10 mouse cellular contexts compared by ENCODE assay signal in genomic region chr15:103482488-103482887, GRCm38 (mm10). TPM values are rescaled to one million over a fixed set of nuclear protein-coding genes. Genes with fewer than 3 reads are reported as not detected.
DNase-seq lines count a peak whose midpoint lies in the region; ATAC-seq and TF ChIP-seq lines count a peak whose summit lies in the region.
"Had no signal": no experiment of that assay in that cellular context is flagged by ENCODE, and none has a peak within 500 bp of the region (broad histone marks: within the 10 kb centered on the region; RNA-seq: fewer than 3 reads in every experiment).

No protein-coding gene starts in this region.

- TF ChIP-seq CTCF in gastrocnemius, adult 2 months (IDR thresholded peaks at IDR 0.05), result peak; percentile 49

- peaks cover 12% of the 10 kb centered on the region for H3K4me1 ChIP-seq in hindbrain, embryonic 15.5 days (replicated peaks)
- H3K4me1 ChIP-seq: embryonic facial prominence, embryonic 15.5 days had no signal

- 0% methylated on average over 1 of the region's 1 CpGs for WGBS in hindbrain, embryonic 15.5 days

- intact Hi-C loops in gastrocnemius, adult 2 months (cut with DNase I), result no loop called here

- DNase-seq in gastrocnemius, adult 2 months, result no peak
- DNase-seq in gastrocnemius, postnatal 4 days (ENCODE audit: low spot score in 2 of 2), result no peak
- peak; percentile 61 for DNase-seq in right cerebral cortex, postnatal 4 days
- DNase-seq in right cerebral cortex, postnatal 25 days, result no peak
- peak; percentile 81 for DNase-seq in retina, postnatal 1 day
- DNase-seq in cerebellum, adult 9-10 months, result no peak
- DNase-seq in urinary bladder, postnatal 25 days (ENCODE audit: low spot score), result no peak

- peak; percentile 63; the same call in 1 of the 2 replicates for ATAC-seq in hindbrain, embryonic 15.5 days (ENCODE audit: low FRiP score, low read depth)

- H3K9me3 ChIP-seq in hindbrain, embryonic 15.5 days, result no peaks in the 10 kb centered on the region
- H3K9me3 ChIP-seq: embryonic facial prominence, embryonic 15.5 days had no signal

- no peak overlapping the region for H3K9ac ChIP-seq in hindbrain, embryonic 15.5 days
- H3K9ac ChIP-seq: embryonic facial prominence, embryonic 15.5 days had no signal

- H3K27ac ChIP-seq in gastrocnemius, adult 2 months, result no peak overlapping the region
- H3K27ac ChIP-seq in hindbrain, embryonic 15.5 days (replicated peaks), result no peak overlapping the region
- H3K27ac ChIP-seq: embryonic facial prominence, embryonic 15.5 days had no signal

- no peak overlapping the region for H3K4me2 ChIP-seq in hindbrain, embryonic 15.5 days
- H3K4me2 ChIP-seq: embryonic facial prominence, embryonic 15.5 days had no signal

- H3K4me3 ChIP-seq in gastrocnemius, adult 2 months, result no peak overlapping the region
- H3K4me3 ChIP-seq in hindbrain, embryonic 15.5 days, result no peak overlapping the region
- H3K4me3 ChIP-seq: embryonic facial prominence, embryonic 15.5 days had no signal

- no peaks in the 10 kb centered on the region for H3K36me3 ChIP-seq in hindbrain, embryonic 15.5 days
- H3K36me3 ChIP-seq: embryonic facial prominence, embryonic 15.5 days had no signal

- H3K27me3 ChIP-seq in hindbrain, embryonic 15.5 days, result no peaks in the 10 kb centered on the region
- H3K27me3 ChIP-seq: embryonic facial prominence, embryonic 15.5 days had no signal

RNA-seq across cellular contexts. Expression of gene Pde1b, which starts 20.3 kb away (rescaled TPM):
- total RNA-seq in gastrocnemius, adult 2 months (2021), result under 1 TPM; 0.42 to 0.51 TPM
- total RNA-seq in gastrocnemius, postnatal 4 days (2021), result 1 to 10 TPM; 2.6 TPM
- polyA plus RNA-seq in hindbrain, embryonic 15.5 days (2015; fragmentation: Nextera tagmentation; extraction: Ambion mirVana), result 79.4 and 94.9 TPM in 2 replicates

RNA-seq across cellular contexts. Expression of gene Nckap1l, which starts 28.9 kb away (rescaled TPM):
- total RNA-seq in gastrocnemius, adult 2 months (2021), result under 1 TPM; 0.79 to 0.98 TPM
- 1 to 10 TPM; 5.2 to 5.6 TPM for total RNA-seq in gastrocnemius, postnatal 4 days (2021)
- polyA plus RNA-seq in hindbrain, embryonic 15.5 days (2015; fragmentation: Nextera tagmentation; extraction: Ambion mirVana), result 1.9 and 2.0 TPM in 2 replicates

RNA-seq across cellular contexts. Expression of gene Gtsf2, which starts 34.2 kb away (rescaled TPM):
- not detected for total RNA-seq in gastrocnemius, adult 2 months (2021)
- not detected for total RNA-seq in gastrocnemius, postnatal 4 days (2021)
- polyA plus RNA-seq in hindbrain, embryonic 15.5 days (2015; fragmentation: Nextera tagmentation; extraction: Ambion mirVana), result 0.30 and 0.64 TPM in 2 replicates
- total RNA-seq: left cerebral cortex, postnatal 10 days had no signal
- polyA plus RNA-seq: embryonic facial prominence, embryonic 15.5 days had no signal

RNA-seq across cellular contexts. Expression of gene Gtsf1, which starts 52.2 kb away (rescaled TPM):
- not detected for total RNA-seq in gastrocnemius, adult 2 months (2021)
- total RNA-seq in gastrocnemius, postnatal 4 days (2021), result not detected
- not detected in 2 replicates for polyA plus RNA-seq in hindbrain, embryonic 15.5 days (2015; fragmentation: Nextera tagmentation; extraction: Ambion mirVana)
- total RNA-seq: left cerebral cortex, postnatal 10 days had no signal
- polyA plus RNA-seq: embryonic facial prominence, embryonic 15.5 days had no signal

RNA-seq across cellular contexts. Expression of gene Ppp1r1a, which starts 55.3 kb away (rescaled TPM):
- total RNA-seq in gastrocnemius, adult 2 months (2021), result 100 to 1,000 TPM in 1 of 2 experiments, 10 to 100 TPM in 1; 67.6 to 107 TPM
- 10 to 100 TPM; 62.0 to 73.9 TPM for total RNA-seq in gastrocnemius, postnatal 4 days (2021)
- polyA plus RNA-seq in hindbrain, embryonic 15.5 days (2015; fragmentation: Nextera tagmentation; extraction: Ambion mirVana), result 138 and 148 TPM in 2 replicates

Comparison
In these comparisons a context has a peak if more than half of its experiments do, and no peak if none do; other contexts are left out.
1. DNase-seq: peak in right cerebral cortex, postnatal 4 days (single experiment) and retina, postnatal 1 day (single experiment); none in gastrocnemius, adult 2 months (single experiment), gastrocnemius, postnatal 4 days (0 of 2), right cerebral cortex, postnatal 25 days (single experiment), cerebellum, adult 9-10 months (single experiment) and urinary bladder, postnatal 25 days (single experiment).